Mouse (Mus musculus) liver, postnatal 0 days (tissue): ENCODE data around the gene Syt8. TPM values are rescaled to one million over a fixed set of nuclear protein-coding genes. Genes with fewer than 3 reads are reported as not detected.
A peak's percentile ranks its signal among the peaks of the same experiment; 100 is the strongest.

Experiments used
- ATAC-seq: fragments of 200-750 bp; cut with Nextera tagmentation; 2 replicates; pipeline ENCODE4 v1.8.0; 2017; ENCODE audit warnings: mild to moderate bottlenecking, moderate library complexity
- DNase-seq: peaks from one replicate; pipeline ENCODE4 v3.0.0-alpha.2; 2016
- H3K27ac ChIP-seq: fragments of 300-500 bp; sonication (generic); 2 replicates; pipeline ENCODE4 v1.5.1; 2014; ENCODE audit warnings: antibody characterized with exemption, moderate library complexity, mild to moderate bottlenecking, low read depth
- H3K27me3 ChIP-seq: fragments of 300-500 bp; sonication (generic); 2 replicates; pipeline ENCODE4 v1.6.1; 2014; ENCODE audit warnings: low read length, control low read depth, mixed read lengths; ENCODE audit not compliant: insufficient read depth
- H3K36me3 ChIP-seq: fragments of 300-500 bp; sonication (generic); replicated peaks from 2 replicates; pipeline ENCODE4 v1.6.1; 2014; ENCODE audit warnings: mild to moderate bottlenecking, control low read depth, low read length, moderate library complexity, mixed read lengths; ENCODE audit not compliant: insufficient read depth
- H3K4me1 ChIP-seq: fragments of 300-500 bp; sonication (generic); 2 replicates; pipeline ENCODE4 v1.6.1; 2014; ENCODE audit warnings: antibody characterized with exemption, mild to moderate bottlenecking, control low read depth; ENCODE audit not compliant: insufficient read depth
- H3K4me2 ChIP-seq: fragments of 300-500 bp; sonication (generic); 2 replicates; pipeline ENCODE4 v1.6.1; 2014; ENCODE audit warnings: low read depth, mild to moderate bottlenecking, low read length, moderate library complexity, mixed read lengths
- H3K4me3 ChIP-seq: fragments of 300-500 bp; sonication (generic); 2 replicates; pipeline ENCODE4 v1.5.1; 2014; ENCODE audit warnings: low read depth, low read length
- H3K9ac ChIP-seq: fragments of 300-500 bp; sonication (generic); replicated peaks from 2 replicates; pipeline ENCODE4 v1.6.1; 2014; ENCODE audit warnings: mild to moderate bottlenecking, moderate library complexity
- H3K9me3 ChIP-seq: fragments of 300-500 bp; sonication (generic); 2 replicates; pipeline ENCODE4 v1.6.1; 2016; ENCODE audit warnings: mild to moderate bottlenecking, control low read depth, low read length, mixed read lengths
- CTCF ChIP-seq: sonication (generic); IDR thresholded peaks from 2 replicates; pipeline ENCODE4 v1.5.1; 2016; ENCODE audit warnings: antibody characterized with exemption, low read depth
- EP300 ChIP-seq: IDR thresholded peaks from 2 replicates; pipeline ENCODE4 v1.6.1; 2016; ENCODE audit warnings: antibody characterized with exemption, low read depth, mild to moderate bottlenecking
- WGBS: fragments of 180-500 bp; shearing (Covaris S2); extraction: QIAGEN DNeasy Blood & Tissue Kit; methylation state at CpG from one replicate; pipeline ENCODE4 v1.1.7; 2014; ENCODE audit not compliant: insufficient replicate concordance; 5-methylcytosine and 5-hydroxymethylcytosine counted together
- polyA plus RNA-seq: library from polyadenylated mRNA; unstranded; fragments of >200 nt; fragmentation: Nextera tagmentation; extraction: Ambion mirVana; gene quantifications from 2 replicates; pipeline ENCODE4 v1.2.1, GENCODE M21; 2015

Syt8 gene
- polyA plus RNA-seq, 1 experiment from 2014 or later = not detected

DNA sequence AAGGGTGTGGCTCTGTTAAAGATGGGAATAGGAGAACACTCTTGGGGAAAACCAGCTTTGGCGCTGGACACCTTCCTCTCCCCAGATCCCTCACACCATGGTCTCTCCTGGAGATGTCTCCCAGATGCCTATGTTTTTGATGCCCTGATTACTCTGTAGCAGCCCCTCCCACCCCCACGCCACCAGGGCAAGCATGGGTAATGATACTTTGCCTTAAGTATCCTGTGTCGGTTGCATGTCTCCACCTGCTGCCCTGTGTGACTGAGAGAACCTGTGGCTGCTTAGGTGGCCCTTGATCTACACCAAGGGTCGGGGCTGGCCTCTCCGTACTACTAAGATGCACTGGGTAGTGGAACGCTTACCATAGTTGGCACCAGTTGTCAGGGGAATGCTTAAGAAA is 43.4 kb downstream of the Syt8 start:
- Histone ChIP-seq H3K4me3 (no peak overlapping the region), H3K27me3 (no peaks in the 10 kb centered on the region), H3K27ac (no peak overlapping the region), H3K4me1 (peaks cover 16% of the 10 kb centered on the region), H3K4me2 (no peak overlapping the region), H3K9me3 (no peaks in the 10 kb centered on the region), H3K9ac (no peak overlapping the region), H3K36me3 (no peaks in the 10 kb centered on the region)
- ATAC-seq = no peak
- 86% methylated on average over 6 of the region's 6 CpGs for WGBS
- TF ChIP-seq CTCF = no peak
- TF ChIP-seq EP300 = no peak
- no peak for DNase-seq

DNA sequence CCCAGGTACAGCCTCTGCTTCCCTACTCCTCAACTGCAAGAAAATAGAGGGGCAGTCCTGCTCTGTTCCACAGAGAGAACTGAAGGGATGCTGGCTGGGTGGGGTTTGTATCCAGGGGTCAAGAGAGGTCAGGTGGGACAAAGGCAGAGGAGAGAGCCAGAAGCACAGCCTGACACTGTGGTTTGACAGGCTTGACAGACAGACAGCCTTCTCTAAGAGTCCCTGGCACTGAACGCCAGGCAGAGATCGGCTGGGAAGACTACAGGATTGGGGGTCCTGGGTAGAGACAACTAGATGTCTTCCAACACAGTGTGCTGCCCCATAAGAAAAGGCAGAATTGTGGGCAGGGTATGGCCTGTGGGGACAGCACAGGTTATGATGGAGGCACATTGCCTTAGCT is 43.9 kb downstream of the Syt8 start:
- Histone ChIP-seq H3K4me1 (peaks cover 16% of the 10 kb centered on the region), H3K4me3 (no peak overlapping the region), H3K36me3 (no peaks in the 10 kb centered on the region), H3K27me3 (no peaks in the 10 kb centered on the region), H3K9me3 (no peaks in the 10 kb centered on the region), H3K9ac (no peak overlapping the region), H3K27ac (no peak overlapping the region), H3K4me2 (no peak overlapping the region)
- ATAC-seq = no peak
- no peak for DNase-seq
- TF ChIP-seq CTCF = no peak
- no peak for TF ChIP-seq EP300
- WGBS = 89% methylated on average over 2 of the region's 2 CpGs

DNA sequence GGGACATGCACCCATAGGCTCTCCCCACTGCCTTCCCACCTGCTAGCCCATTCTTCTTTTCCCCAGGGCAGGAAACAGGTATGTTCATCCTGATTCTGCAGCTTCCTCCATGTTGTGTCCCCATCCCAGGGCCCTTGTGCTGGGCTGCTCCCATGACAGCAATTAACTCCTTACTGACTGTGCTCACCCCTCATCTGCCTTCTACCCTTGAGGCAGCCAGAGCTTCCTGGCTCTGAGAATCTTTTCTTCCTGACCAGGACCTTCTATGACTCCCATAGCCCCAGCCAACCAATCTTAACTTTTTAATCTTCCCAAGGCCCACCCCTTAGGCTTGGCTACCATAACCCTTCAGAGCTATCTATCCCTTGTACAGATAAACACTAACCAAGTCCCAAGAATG is 44.7 kb downstream of the Syt8 start:
- H3K4me3 ChIP-seq = no peak overlapping the region
- DNase-seq (no peak), ATAC-seq (no peak)
- peaks cover 16% of the 10 kb centered on the region for H3K4me1 ChIP-seq
- 0 out of 2 replicates have a peak, but pooled peaks cover 2% of the 10 kb centered on the region for H3K36me3 ChIP-seq
- H3K9ac ChIP-seq = no peak overlapping the region
- no peak overlapping the region for H3K4me2 ChIP-seq
- H3K9me3 ChIP-seq = no peaks in the 10 kb centered on the region
- no peaks in the 10 kb centered on the region for H3K27me3 ChIP-seq
- H3K27ac ChIP-seq = no peak overlapping the region
- TF ChIP-seq EP300 (no peak), CTCF (no peak)

DNA sequence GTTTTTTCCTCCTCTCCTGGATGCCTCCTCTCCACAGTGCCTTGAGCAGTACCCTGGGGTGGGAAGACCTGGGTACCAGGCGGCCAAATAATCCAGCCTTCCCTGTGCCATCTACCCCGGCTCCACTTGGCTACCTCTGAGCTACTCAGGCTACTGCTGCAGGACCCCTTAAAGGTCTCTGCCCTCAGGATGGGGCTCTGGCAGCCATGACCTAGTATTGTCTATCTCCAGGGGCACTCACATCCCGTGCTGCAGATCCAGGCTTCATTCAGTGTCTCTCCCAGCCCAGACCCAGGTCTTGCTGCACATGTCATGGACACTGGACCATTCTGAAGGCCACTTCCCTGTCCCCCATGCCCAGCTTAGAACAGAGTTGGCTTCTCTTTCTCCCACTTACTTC is 45.2 kb downstream of the Syt8 start:
- no peak for TF ChIP-seq EP300
- TF ChIP-seq CTCF = no peak
- Histone ChIP-seq H3K4me2 (no peak overlapping the region), H3K9me3 (no peaks in the 10 kb centered on the region), H3K36me3 (0 out of 2 replicates have a peak, but pooled peaks cover 3% of the 10 kb centered on the region), H3K27ac (no peak overlapping the region), H3K9ac (no peak overlapping the region), H3K27me3 (no peaks in the 10 kb centered on the region), H3K4me3 (no peak overlapping the region), H3K4me1 (peaks cover 16% of the 10 kb centered on the region)
- DNase-seq (no peak), ATAC-seq (no peak)
- 74% methylated on average over 3 of the region's 3 CpGs for WGBS

DNA sequence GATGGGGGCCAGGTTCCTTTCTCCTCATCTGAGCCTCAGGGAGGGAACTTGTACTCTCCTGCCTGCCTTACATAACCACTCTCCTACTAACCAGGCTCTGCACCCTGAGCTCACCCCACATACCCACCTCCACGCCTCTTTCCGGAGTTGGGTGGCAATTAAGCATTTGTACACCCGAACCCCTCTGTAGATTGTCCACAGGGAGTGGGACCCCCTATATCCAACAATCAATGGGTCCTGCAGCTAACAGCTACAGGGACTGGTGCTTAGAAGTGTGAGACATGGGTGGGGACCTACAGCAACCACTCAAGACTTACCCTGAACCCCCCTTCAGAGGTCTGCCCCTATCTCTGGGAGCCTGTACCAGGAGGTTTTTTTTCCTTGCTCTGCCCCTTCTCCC is 46.0 kb downstream of the Syt8 start:
- TF ChIP-seq EP300 (no peak), CTCF (no peak)
- no peak overlapping the region for H3K27ac ChIP-seq
- WGBS = 70% methylated on average over 3 of the region's 3 CpGs
- H3K9ac ChIP-seq = no peak overlapping the region
- H3K4me2 ChIP-seq = no peak overlapping the region
- DNase-seq (no peak), ATAC-seq (no peak)
- no peak overlapping the region for H3K4me3 ChIP-seq
- peaks cover 16% of the 10 kb centered on the region for H3K4me1 ChIP-seq
- 0 out of 2 replicates have a peak, but pooled peaks cover 3% of the 10 kb centered on the region for H3K36me3 ChIP-seq
- no peaks in the 10 kb centered on the region for H3K27me3 ChIP-seq
- H3K9me3 ChIP-seq = no peaks in the 10 kb centered on the region

DNA sequence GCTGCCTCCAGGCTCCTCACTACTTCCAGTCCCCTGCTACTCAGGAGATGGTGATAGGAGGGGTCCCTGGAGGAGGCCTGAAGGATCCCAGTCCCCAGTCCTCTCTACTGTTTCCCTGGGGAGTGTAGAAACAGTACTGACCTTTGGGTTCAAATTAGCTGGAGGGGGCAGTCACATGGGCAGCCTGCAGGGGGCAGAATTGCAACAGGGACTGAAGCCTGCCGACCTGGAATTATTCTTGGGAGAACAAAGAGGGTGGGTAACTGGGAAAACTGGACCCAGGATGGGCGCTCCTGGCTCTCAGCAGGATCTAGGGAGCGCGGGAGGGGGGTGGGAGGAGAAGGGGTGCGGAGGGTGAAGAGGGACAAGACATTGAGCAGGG is 46.5 kb downstream of the Syt8 start:
- peak overlapping the region; percentile 30; the same call in 1 of the 2 replicates for H3K9ac ChIP-seq
- no peaks in the 10 kb centered on the region for H3K27me3 ChIP-seq
- H3K4me1 ChIP-seq = peaks cover 16% of the 10 kb centered on the region
- peak overlapping the region; percentile 49; the same call in 1 of the 2 replicates for H3K27ac ChIP-seq
- ATAC-seq = peak; percentile 52; the same call in 1 of the 2 replicates
- 9% methylated on average over 5 of the region's 5 CpGs for WGBS
- peak overlapping the region; percentile 59 for H3K4me2 ChIP-seq
- H3K4me3 ChIP-seq = no peak overlapping the region
- no peaks in the 10 kb centered on the region for H3K9me3 ChIP-seq
- H3K36me3 ChIP-seq = 0 out of 2 replicates have a peak, but pooled peaks cover 3% of the 10 kb centered on the region
- no peak for TF ChIP-seq EP300
- peak; percentile 80 for TF ChIP-seq CTCF
- DNase-seq = peak; percentile 80
